Comparison of ENCODE assay signal across 11 mouse cellular contexts in the genomic region with DNA sequence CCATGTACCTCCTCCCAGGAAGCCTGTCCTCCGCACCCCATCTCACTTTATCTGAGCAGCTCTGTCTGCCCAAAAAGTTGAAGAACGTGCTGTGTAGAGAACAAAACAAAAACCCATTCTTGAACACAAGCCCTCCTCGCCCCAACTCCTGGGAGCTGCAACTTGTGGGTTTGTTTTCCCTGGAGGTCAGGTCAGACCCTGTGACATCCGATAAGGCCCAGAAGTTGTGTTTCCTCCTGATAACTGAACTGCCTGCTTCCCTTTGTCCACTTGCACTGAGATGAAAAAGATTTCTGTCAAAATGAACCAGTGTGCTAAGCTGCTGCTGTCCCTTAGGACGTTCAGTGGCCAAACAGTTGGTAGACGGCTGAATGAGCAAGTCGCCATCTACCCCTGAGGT. TPM values are rescaled to one million over a fixed set of nuclear protein-coding genes. Genes with fewer than 3 reads are reported as not detected.
A peak's percentile ranks its signal among the peaks of the same experiment; 100 is the strongest.
DNase-seq lines count a peak whose midpoint lies in the region; ATAC-seq lines count a peak whose summit lies in the region.
"Had no signal": no experiment of that assay in that cellular context is flagged by ENCODE, and none has a peak within 500 bp of the region (broad histone marks: within the 10 kb centered on the region; RNA-seq: fewer than 3 reads in every experiment).

No protein-coding gene starts in this region.

- peak overlapping the region; percentile 43; the same call in 1 of the 2 replicates for H3K4me3 ChIP-seq in kidney, embryonic 14.5 days (ENCODE audit: low read length)
- peak overlapping the region; percentile 51 for H3K4me3 ChIP-seq in forebrain, embryonic 13.5 days
- H3K4me3 ChIP-seq in neural tube, embryonic 13.5 days: peak overlapping the region; percentile 45; the same call in 1 of the 2 replicates

- H3K9me3 ChIP-seq in kidney, embryonic 14.5 days (ENCODE audit: control insufficient read depth, low read length): 0 out of 2 replicates have a peak, but pooled peaks cover 4% of the 10 kb centered on the region
- H3K9me3 ChIP-seq in forebrain, embryonic 13.5 days (replicated peaks): peaks cover 7% of the 10 kb centered on the region; the same call in 1 of the 2 replicates
- H3K9me3 ChIP-seq in neural tube, embryonic 13.5 days: peaks cover 6% of the 10 kb centered on the region; the same call in 1 of the 2 replicates

- no peak for DNase-seq in kidney, adult 11 months
- DNase-seq in liver: peak; percentile 10
- DNase-seq in spleen, adult 18-20 months: no peak
- no peak for DNase-seq in layer of hippocampus, adult 11-12 months (ENCODE audit: low spot score)
- DNase-seq in adrenal gland, postnatal 4 days (ENCODE audit: low spot score in 2 of 2): no peak
- DNase-seq: lung, postnatal 4 days had no signal

- peaks cover 11% of the 10 kb centered on the region for H3K27me3 ChIP-seq in kidney, embryonic 14.5 days (ENCODE audit: control insufficient read depth, insufficient read depth, low read length)
- peaks cover 31% of the 10 kb centered on the region for H3K27me3 ChIP-seq in forebrain, embryonic 13.5 days
- peaks cover 38% of the 10 kb centered on the region for H3K27me3 ChIP-seq in neural tube, embryonic 13.5 days

- H3K9ac ChIP-seq in kidney, embryonic 14.5 days (ENCODE audit: low read depth, low read length): 0 out of 2 replicates have a peak overlapping the region, but pooled peaks have one; percentile 3
- H3K9ac ChIP-seq in forebrain, embryonic 13.5 days: peak overlapping the region; percentile 74
- peak overlapping the region; percentile 63; the same call in 1 of the 2 replicates for H3K9ac ChIP-seq in neural tube, embryonic 13.5 days

- no peaks in the 10 kb centered on the region for H3K36me3 ChIP-seq in kidney, embryonic 14.5 days (ENCODE audit: control insufficient read depth, insufficient read depth, low read length)
- no peaks in the 10 kb centered on the region for H3K36me3 ChIP-seq in forebrain, embryonic 13.5 days (ENCODE audit: poor library complexity, severe bottlenecking)
- no peaks in the 10 kb centered on the region for H3K36me3 ChIP-seq in neural tube, embryonic 13.5 days
- H3K36me3 ChIP-seq: G1E had no signal

- WGBS in kidney, embryonic 14.5 days: 34% methylated on average over 7 of the region's 7 CpGs
- 55% methylated on average over 7 of the region's 7 CpGs for WGBS in forebrain, embryonic 13.5 days
- WGBS in neural tube, embryonic 13.5 days: 52% methylated on average over 7 of the region's 7 CpGs

- peaks cover 8% of the 10 kb centered on the region for H3K4me1 ChIP-seq in kidney, embryonic 14.5 days (ENCODE audit: control insufficient read depth, insufficient read depth, low read length)
- peaks cover 45% of the 10 kb centered on the region for H3K4me1 ChIP-seq in forebrain, embryonic 13.5 days
- H3K4me1 ChIP-seq in neural tube, embryonic 13.5 days (replicated peaks): peaks cover 21% of the 10 kb centered on the region

- no peak overlapping the region for H3K27ac ChIP-seq in kidney, embryonic 14.5 days (ENCODE audit: low read depth, low read length)
- 0 out of 2 replicates have a peak overlapping the region, but pooled peaks have one; percentile 8 for H3K27ac ChIP-seq in forebrain, embryonic 13.5 days
- no peak overlapping the region for H3K27ac ChIP-seq in neural tube, embryonic 13.5 days (replicated peaks)

- no peak for ATAC-seq in kidney, embryonic 14.5 days (ENCODE audit: low FRiP score, low TSS enrichment)
- no peak for ATAC-seq in forebrain, embryonic 13.5 days
- no peak for ATAC-seq in neural tube, embryonic 13.5 days (ENCODE audit: low read depth)

- peak overlapping the region; percentile 66 for H3K4me2 ChIP-seq in kidney, embryonic 14.5 days (replicated peaks; ENCODE audit: low read depth, low read length)
- peak overlapping the region; percentile 77 for H3K4me2 ChIP-seq in forebrain, embryonic 13.5 days
- peak overlapping the region; percentile 84 for H3K4me2 ChIP-seq in neural tube, embryonic 13.5 days

RNA-seq across cellular contexts. Expression of gene Slc18a2, which starts 0.9 kb away (rescaled TPM):
- polyA plus RNA-seq in kidney, embryonic 14.5 days (2014; fragmentation: Nextera tagmentation; extraction: Ambion mirVana): 5.0 and 7.6 TPM in 2 replicates
- polyA plus RNA-seq in forebrain, embryonic 13.5 days (2015; fragmentation: Nextera tagmentation; extraction: Ambion mirVana): 26.1 and 28.6 TPM in 2 replicates
- 10.6 and 10.7 TPM in 2 replicates for polyA plus RNA-seq in neural tube, embryonic 13.5 days (2015; fragmentation: Nextera tagmentation; extraction: Ambion mirVana)
- 10 to 100 TPM; 31.0 to 39.5 TPM for total RNA-seq in adrenal gland, postnatal 4 days (2021)

RNA-seq across cellular contexts. Expression of gene Kcnk18, which starts 42.6 kb away (rescaled TPM):
- polyA plus RNA-seq in kidney, embryonic 14.5 days (2014; fragmentation: Nextera tagmentation; extraction: Ambion mirVana): not detected in 2 replicates
- polyA plus RNA-seq in forebrain, embryonic 13.5 days (2015; fragmentation: Nextera tagmentation; extraction: Ambion mirVana): not detected in 2 replicates
- polyA plus RNA-seq in neural tube, embryonic 13.5 days (2015; fragmentation: Nextera tagmentation; extraction: Ambion mirVana): not detected in 2 replicates
- total RNA-seq in adrenal gland, postnatal 4 days (2021): not detected
- polyA plus RNA-seq: G1E; gonadal fat pad, adult 2 months had no signal

Comparison
In these comparisons a context has a peak if more than half of its experiments do, and no peak if none do; other contexts are left out.
1. H3K9ac ChIP-seq: peak in every context shown above with its lines; median percentile 74 in forebrain, embryonic 13.5 days; 63 in neural tube, embryonic 13.5 days; 3 in kidney, embryonic 14.5 days.